Mouse (Mus musculus) frontal cortex, postnatal 36 days (tissue): ENCODE measurements around the gene Htr5a.

Source experiments
- DNase-seq, 2 experiments: peaks; one replicate each; pipeline ENCODE4 v3.0.0; 2022; ENCODE audit warnings: low spot score in 2 of 2

The Htr5a gene

GRCm38 (mm10) chr5:27881261-27881660 is 39.3 kb downstream of the Htr5a start:
- no peak for DNase-seq

GRCm38 (mm10) chr5:27888080-27888479 is 46.1 kb downstream of the Htr5a start:
- no peak for DNase-seq

GRCm38 (mm10) chr5:27895961-27896360 is 54.0 kb downstream of the Htr5a start:
- no peak for DNase-seq

GRCm38 (mm10) chr5:27899756-27900155 is 57.8 kb downstream of the Htr5a start:
- DNase-seq: no peak

- no peak for DNase-seq
These were observed 58.2 kb downstream of the Htr5a start for GRCm38 (mm10) chr5:27900186-27900585.
